In genomic region chr6:117287396-117287795, GRCm38 (mm10) we compare ENCODE assay signal across 27 mouse cellular contexts.
A peak's percentile ranks its signal among the peaks of the same experiment; 100 is the strongest.
DNase-seq lines count a peak whose midpoint lies in the region; ATAC-seq lines count a peak whose summit lies in the region.
"Had no signal": no experiment of that assay in that cellular context is flagged by ENCODE, and none has a peak within 500 bp of the region (broad histone marks: within the 10 kb centered on the region; RNA-seq: fewer than 3 reads in every experiment).

No protein-coding gene starts in this region.

- no peak overlapping the region for H3K4me2 ChIP-seq in intestine, embryonic 15.5 days (replicated peaks)
- H3K4me2 ChIP-seq: embryonic facial prominence, embryonic 13.5 days; embryonic facial prominence, embryonic 15.5 days; forebrain, embryonic 12.5 days had no signal

- no peak overlapping the region for H3K4me3 ChIP-seq in intestine, embryonic 15.5 days (replicated peaks)
- H3K4me3 ChIP-seq: embryonic facial prominence, embryonic 13.5 days; embryonic facial prominence, embryonic 15.5 days; erythroblast, embryonic 14.5 days; forebrain, embryonic 10.5 days; forebrain, embryonic 12.5 days had no signal

- 69% methylated on average over 5 of the region's 5 CpGs for WGBS in intestine, embryonic 15.5 days

- no peaks in the 10 kb centered on the region for H3K27me3 ChIP-seq in splenic B cell, adult 2 months (ENCODE audit: control insufficient read depth, insufficient read depth, low read length, poor library complexity, severe bottlenecking)
- no peaks in the 10 kb centered on the region for H3K27me3 ChIP-seq in intestine, embryonic 15.5 days (replicated peaks)
- H3K27me3 ChIP-seq: embryonic facial prominence, embryonic 13.5 days; embryonic facial prominence, embryonic 15.5 days; forebrain, embryonic 12.5 days; Patski had no signal

- no peaks in the 10 kb centered on the region for H3K4me1 ChIP-seq in intestine, embryonic 15.5 days (replicated peaks)
- H3K4me1 ChIP-seq: embryonic facial prominence, embryonic 13.5 days; embryonic facial prominence, embryonic 15.5 days; forebrain, embryonic 10.5 days; forebrain, embryonic 12.5 days had no signal

- H3K9ac ChIP-seq in intestine, embryonic 15.5 days = no peak overlapping the region
- H3K9ac ChIP-seq: embryonic facial prominence, embryonic 13.5 days; embryonic facial prominence, embryonic 15.5 days; forebrain, embryonic 12.5 days had no signal

- no peaks in the 10 kb centered on the region for H3K9me3 ChIP-seq in intestine, embryonic 15.5 days
- H3K9me3 ChIP-seq: embryonic facial prominence, embryonic 13.5 days; embryonic facial prominence, embryonic 15.5 days; forebrain, embryonic 10.5 days; forebrain, embryonic 12.5 days had no signal

- DNase-seq in spleen, postnatal 4 days (ENCODE audit: low spot score in 2 of 2) = peak; percentile 6 to 30
- no peak for DNase-seq in spleen, postnatal 10 days (ENCODE audit: low spot score in 2 of 2)
- peak; percentile 29 for DNase-seq in splenic B cell, adult 2 months (ENCODE audit: low read depth, low spot score)
- DNase-seq in kidney, postnatal 36 days = no peak
- DNase-seq in right cerebral cortex, adult 18-20 months = no peak
- DNase-seq: adrenal gland, adult 8-10 months; adrenal gland, postnatal 14 days; adrenal gland, postnatal 36 days; cerebellum, adult 11-12 months; cerebellum, adult 2 months; cerebellum, adult 9-10 months; cerebellum, postnatal 10 days; cerebellum, postnatal 25 days; embryo, embryonic 11 days had no signal

- H3K27ac ChIP-seq in intestine, embryonic 15.5 days = no peak overlapping the region
- H3K27ac ChIP-seq: embryonic facial prominence, embryonic 13.5 days; embryonic facial prominence, embryonic 15.5 days; forebrain, embryonic 10.5 days; forebrain, embryonic 12.5 days had no signal

- peak; percentile 96 for ATAC-seq in common myeloid progenitor, adult 5-6 weeks (replicated peaks; ENCODE audit: low read depth, poor library complexity, severe bottlenecking)
- ATAC-seq in hematopoietic stem cell, adult 5-6 weeks (replicated peaks in 1 of 2; ENCODE audit: insufficient read depth in 1 of 2, low FRiP score in 2 of 2, low TSS enrichment in 1 of 2, low read depth in 1 of 2, poor library complexity in 2 of 2, severe bottlenecking in 2 of 2) = peak; percentile 90 to 91
- no peak for ATAC-seq in intestine, embryonic 15.5 days
- ATAC-seq: activated CD4-positive, CD25-positive, alpha-beta regulatory T cell, adult 4 months; forebrain, embryonic 14.5 days; forebrain, embryonic 16.5 days; Patski had no signal

- no peaks in the 10 kb centered on the region for H3K36me3 ChIP-seq in splenic B cell, adult 2 months (ENCODE audit: control insufficient read depth, insufficient read depth, low read length, poor library complexity, severe bottlenecking)
- H3K36me3 ChIP-seq in intestine, embryonic 15.5 days = no peaks in the 10 kb centered on the region
- H3K36me3 ChIP-seq: embryonic facial prominence, embryonic 13.5 days; embryonic facial prominence, embryonic 15.5 days; forebrain, embryonic 10.5 days; forebrain, embryonic 12.5 days; G1E had no signal

Comparison
In these comparisons a context has a peak if more than half of its experiments do, and no peak if none do; other contexts are left out.
1. DNase-seq: peak in spleen, postnatal 4 days (2 of 2) and splenic B cell, adult 2 months (single experiment); none in spleen, postnatal 10 days (0 of 2), kidney, postnatal 36 days (0 of 2) and right cerebral cortex, adult 18-20 months (single experiment).